Comparison of ENCODE assay signal across 10 mouse cellular contexts in the genomic region with DNA sequence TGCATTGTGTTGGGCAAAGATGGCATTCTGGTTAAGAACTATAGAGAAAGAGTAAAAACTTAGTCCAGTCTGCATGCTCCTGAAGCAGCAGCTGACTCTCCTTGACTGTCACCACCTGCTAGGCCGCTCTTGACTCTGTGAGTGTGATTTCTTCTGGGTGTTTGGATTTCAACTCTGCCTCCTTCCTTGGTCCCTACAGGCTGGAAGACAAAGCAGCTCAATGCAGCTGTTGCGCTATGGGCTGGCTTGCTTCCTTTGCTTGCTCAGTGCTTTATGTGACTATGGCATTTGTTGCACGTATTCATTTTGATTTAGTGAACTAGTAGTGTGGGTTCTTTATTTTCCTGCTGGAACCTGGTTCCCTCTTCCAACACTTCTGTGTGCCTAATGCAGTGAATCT.
"Had no signal": no experiment of that assay in that cellular context is flagged by ENCODE, and none has a peak within 500 bp of the region (broad histone marks: within the 10 kb centered on the region; RNA-seq: fewer than 3 reads in every experiment).

No protein-coding gene starts in this region.

- H3K4me3 ChIP-seq: kidney, embryonic 15.5 days; limb, embryonic 15.5 days; liver, embryonic 12.5 days had no signal

- H3K4me2 ChIP-seq: kidney, embryonic 15.5 days; limb, embryonic 15.5 days; liver, embryonic 12.5 days had no signal

- H3K4me1 ChIP-seq: kidney, embryonic 15.5 days; limb, embryonic 15.5 days; liver, embryonic 12.5 days had no signal

- H3K9ac ChIP-seq: kidney, embryonic 15.5 days; limb, embryonic 15.5 days; liver, embryonic 12.5 days had no signal

- H3K27me3 ChIP-seq: kidney, embryonic 15.5 days; limb, embryonic 15.5 days; liver, embryonic 12.5 days had no signal

- H3K9me3 ChIP-seq: kidney, embryonic 15.5 days; limb, embryonic 15.5 days; liver, embryonic 12.5 days had no signal

- H3K36me3 ChIP-seq: kidney, embryonic 15.5 days; limb, embryonic 15.5 days; liver, embryonic 12.5 days had no signal

- H3K27ac ChIP-seq: kidney, embryonic 15.5 days; limb, embryonic 15.5 days; liver, embryonic 12.5 days; stomach, postnatal 0 days had no signal

- ATAC-seq: intestine, embryonic 16.5 days; liver, embryonic 12.5 days; midbrain, embryonic 16.5 days had no signal

- DNase-seq: kidney, adult 2 months; kidney, postnatal 14 days; layer of hippocampus, postnatal 36 days; left cerebral cortex, postnatal 4 days had no signal
